Mouse (Mus musculus) right cerebral cortex, postnatal 36 days (tissue): Measurements from ENCODE around the gene 2700049A03Rik.
A peak's percentile ranks its signal among the peaks of the same experiment; 100 is the strongest.

Experiments used
- DNase-seq, 2 experiments: peaks; one replicate each; pipeline ENCODE4 v3.0.0; 2022; ENCODE audit warnings: low spot score in 2 of 2, mixed read lengths in 1 of 2

The 2700049A03Rik gene

GRCm38 (mm10) chr12:71183736-71184135 is 47.1 kb downstream of the 2700049A03Rik start:
- DNase-seq = no peak

GRCm38 (mm10) chr12:71184396-71184795 is 47.7 kb downstream of the 2700049A03Rik start:
- no peak for DNase-seq

GRCm38 (mm10) chr12:71192705-71193104 is 56.1 kb downstream of the 2700049A03Rik start:
- DNase-seq = no peak

- peak in 1 of 2 experiments; percentile 11 for DNase-seq
Observed at GRCm38 (mm10) chr12:71197671-71198070, 61.0 kb downstream of the 2700049A03Rik start.

- DNase-seq = no peak
Observed at GRCm38 (mm10) chr12:71201753-71202152, 65.1 kb downstream of the 2700049A03Rik start.

- DNase-seq = no peak
Observed at GRCm38 (mm10) chr12:71204303-71204702, 67.7 kb downstream of the 2700049A03Rik start.

GRCm38 (mm10) chr12:71217191-71217590 is 80.5 kb downstream of the 2700049A03Rik start:
- DNase-seq = no peak

GRCm38 (mm10) chr12:71217866-71218522 is 81.3 kb downstream of the 2700049A03Rik start:
- DNase-seq = no peak

- no peak for DNase-seq
Observed at GRCm38 (mm10) chr12:71222761-71223160, 86.1 kb downstream of the 2700049A03Rik start.

- no peak for DNase-seq
Observed at GRCm38 (mm10) chr12:71227769-71228168, 91.1 kb downstream of the 2700049A03Rik start.

GRCm38 (mm10) chr12:71228925-71229649 is 92.4 kb downstream of the 2700049A03Rik start:
- DNase-seq = no peak

- no peak for DNase-seq
Observed at GRCm38 (mm10) chr12:71231561-71231960, 94.9 kb downstream of the 2700049A03Rik start.

GRCm38 (mm10) chr12:71233426-71233825 is 96.8 kb downstream of the 2700049A03Rik start:
- no peak for DNase-seq

- DNase-seq = no peak
Observed at GRCm38 (mm10) chr12:71237074-71237473, 100.4 kb downstream of the 2700049A03Rik start.

GRCm38 (mm10) chr12:71242791-71243190 is 106.1 kb downstream of the 2700049A03Rik start:
- no peak for DNase-seq

- DNase-seq = no peak
Observed at GRCm38 (mm10) chr12:71244766-71245390, 108.2 kb downstream of the 2700049A03Rik start.

GRCm38 (mm10) chr12:71247191-71247590 is 110.5 kb downstream of the 2700049A03Rik start:
- no peak for DNase-seq

GRCm38 (mm10) chr12:71249348-71249747 is 112.7 kb downstream of the 2700049A03Rik start:
- no peak for DNase-seq

GRCm38 (mm10) chr12:71252509-71253167 is 116.0 kb downstream of the 2700049A03Rik start:
- no peak for DNase-seq

GRCm38 (mm10) chr12:71254779-71255178 is 118.1 kb downstream of the 2700049A03Rik start:
- DNase-seq = no peak

- DNase-seq = no peak
Observed at GRCm38 (mm10) chr12:71258196-71258920, 121.7 kb downstream of the 2700049A03Rik start.
